Mouse (Mus musculus): Measurements from ENCODE around the gene Gse1. TPM values are rescaled to one million over a fixed set of nuclear protein-coding genes. Genes with fewer than 3 reads are reported as not detected.

The Gse1 gene
- polyA plus RNA-seq, 1 experiment from 2014 or later = 14.3 TPM

- WGBS = 52% methylated on average over 5 of the region's 5 CpGs
- no peak overlapping the region for H3K4me3 ChIP-seq (ENCODE audit: low read depth, low read length)
- DNase-seq = no peak
Measured at GRCm38 (mm10) chr8:120336909-120337555, 108.8 kb downstream of the Gse1 start.

GRCm38 (mm10) chr8:120337627-120338026 lies 109.4 kb downstream of the Gse1 start:
- Histone ChIP-seq H3K4me2 (no peak overlapping the region), H3K36me3 (ENCODE audit: insufficient read depth) (no peaks in the 10 kb centered on the region), H3K4me1 (ENCODE audit: insufficient read depth) (peaks cover 19% of the 10 kb centered on the region), H3K9me3 (ENCODE audit: low read depth, low read length) (no peaks in the 10 kb centered on the region), H3K27ac (ENCODE audit: low read depth) (no peak overlapping the region), H3K27me3 (ENCODE audit: insufficient read depth, low read length) (no peaks in the 10 kb centered on the region), H3K4me3 (ENCODE audit: low read depth, low read length) (no peak overlapping the region), H3K9ac (no peak overlapping the region)
- no peak for ATAC-seq (ENCODE audit: insufficient read depth)
- DNase-seq = no peak
- no peak for TF ChIP-seq CTCF (IDR thresholded peaks at IDR 0.05; ENCODE audit: low read depth)
- 50% methylated on average over 5 of the region's 5 CpGs for WGBS

More at GRCm38 (mm10) chr8:120336909-120337555, 108.8 kb downstream of the Gse1 start:
- Histone ChIP-seq H3K9ac (no peak overlapping the region), H3K27me3 (ENCODE audit: insufficient read depth, low read length) (no peaks in the 10 kb centered on the region), H3K4me1 (ENCODE audit: insufficient read depth) (peaks cover 19% of the 10 kb centered on the region), H3K9me3 (ENCODE audit: low read depth, low read length) (no peaks in the 10 kb centered on the region), H3K36me3 (ENCODE audit: insufficient read depth) (no peaks in the 10 kb centered on the region), H3K27ac (ENCODE audit: low read depth) (no peak overlapping the region), H3K4me2 (no peak overlapping the region)
- no peak for ATAC-seq (ENCODE audit: insufficient read depth)
- no peak for TF ChIP-seq CTCF (IDR thresholded peaks at IDR 0.05; ENCODE audit: low read depth)

- ATAC-seq (ENCODE audit: insufficient read depth) (no peak), DNase-seq (no peak)
- H3K4me2 ChIP-seq = no peak overlapping the region
- H3K36me3 ChIP-seq (ENCODE audit: insufficient read depth) = no peaks in the 10 kb centered on the region
- peaks cover 19% of the 10 kb centered on the region for H3K4me1 ChIP-seq (ENCODE audit: insufficient read depth)
- TF ChIP-seq CTCF (IDR thresholded peaks at IDR 0.05; ENCODE audit: low read depth) = no peak
- H3K4me3 ChIP-seq (ENCODE audit: low read depth, low read length) = no peak overlapping the region
- no peak overlapping the region for H3K27ac ChIP-seq (ENCODE audit: low read depth)
- no peaks in the 10 kb centered on the region for H3K9me3 ChIP-seq (ENCODE audit: low read depth, low read length)
- 89% methylated on average over 7 of the region's 7 CpGs for WGBS
- no peak overlapping the region for H3K9ac ChIP-seq
- H3K27me3 ChIP-seq (ENCODE audit: insufficient read depth, low read length) = no peaks in the 10 kb centered on the region
Measured at GRCm38 (mm10) chr8:120338678-120339077, 110.4 kb downstream of the Gse1 start.

GRCm38 (mm10) chr8:120339743-120340142 lies 111.5 kb downstream of the Gse1 start:
- H3K36me3 ChIP-seq (ENCODE audit: insufficient read depth) = no peaks in the 10 kb centered on the region
- peaks cover 19% of the 10 kb centered on the region for H3K4me1 ChIP-seq (ENCODE audit: insufficient read depth)
- H3K4me3 ChIP-seq (ENCODE audit: low read depth, low read length) = no peak overlapping the region
- no peaks in the 10 kb centered on the region for H3K9me3 ChIP-seq (ENCODE audit: low read depth, low read length)
- no peak overlapping the region for H3K4me2 ChIP-seq
- ATAC-seq (ENCODE audit: insufficient read depth) = no peak
- H3K27ac ChIP-seq (ENCODE audit: low read depth) = no peak overlapping the region
- H3K27me3 ChIP-seq (ENCODE audit: insufficient read depth, low read length) = no peaks in the 10 kb centered on the region
- 59% methylated on average over 8 of the region's 8 CpGs for WGBS
- TF ChIP-seq CTCF (IDR thresholded peaks at IDR 0.05; ENCODE audit: low read depth) = no peak
- no peak for DNase-seq
- no peak overlapping the region for H3K9ac ChIP-seq

GRCm38 (mm10) chr8:120341124-120341523 lies 112.9 kb downstream of the Gse1 start:
- ATAC-seq (ENCODE audit: insufficient read depth) (no peak), DNase-seq (no peak)
- H3K27me3 ChIP-seq (ENCODE audit: insufficient read depth, low read length) = no peaks in the 10 kb centered on the region
- H3K9me3 ChIP-seq (ENCODE audit: low read depth, low read length) = no peaks in the 10 kb centered on the region
- no peak overlapping the region for H3K4me3 ChIP-seq (ENCODE audit: low read depth, low read length)
- no peak for TF ChIP-seq CTCF (IDR thresholded peaks at IDR 0.05; ENCODE audit: low read depth)
- H3K4me1 ChIP-seq (ENCODE audit: insufficient read depth) = peaks cover 7% of the 10 kb centered on the region; the same call in 1 of the 2 replicates
- no peak overlapping the region for H3K27ac ChIP-seq (ENCODE audit: low read depth)
- H3K9ac ChIP-seq = no peak overlapping the region
- 85% methylated on average over 10 of the region's 10 CpGs for WGBS
- no peak overlapping the region for H3K4me2 ChIP-seq
- H3K36me3 ChIP-seq (ENCODE audit: insufficient read depth) = no peaks in the 10 kb centered on the region

- no peaks in the 10 kb centered on the region for H3K27me3 ChIP-seq (ENCODE audit: insufficient read depth, low read length)
- peak; percentile 58 for DNase-seq
- no peak for TF ChIP-seq CTCF (IDR thresholded peaks at IDR 0.05; ENCODE audit: low read depth)
- no peak overlapping the region for H3K4me3 ChIP-seq (ENCODE audit: low read depth, low read length)
- H3K27ac ChIP-seq (ENCODE audit: low read depth) = no peak overlapping the region
- H3K36me3 ChIP-seq (ENCODE audit: insufficient read depth) = no peaks in the 10 kb centered on the region
- WGBS = 68% methylated on average over 7 of the region's 7 CpGs
- peaks cover 7% of the 10 kb centered on the region; the same call in 1 of the 2 replicates for H3K4me1 ChIP-seq (ENCODE audit: insufficient read depth)
- ATAC-seq (ENCODE audit: insufficient read depth) = no peak
- no peaks in the 10 kb centered on the region for H3K9me3 ChIP-seq (ENCODE audit: low read depth, low read length)
- no peak overlapping the region for H3K9ac ChIP-seq
- H3K4me2 ChIP-seq = no peak overlapping the region
Measured at GRCm38 (mm10) chr8:120342847-120343548, 114.7 kb downstream of the Gse1 start.

GRCm38 (mm10) chr8:120343582-120343981 lies 115.3 kb downstream of the Gse1 start:
- no peaks in the 10 kb centered on the region for H3K36me3 ChIP-seq (ENCODE audit: insufficient read depth)
- ATAC-seq (ENCODE audit: insufficient read depth) (no peak), DNase-seq (no peak)
- peaks cover 7% of the 10 kb centered on the region; the same call in 1 of the 2 replicates for H3K4me1 ChIP-seq (ENCODE audit: insufficient read depth)
- no peak overlapping the region for H3K9ac ChIP-seq
- 80% methylated on average over 12 of the region's 12 CpGs for WGBS
- no peaks in the 10 kb centered on the region for H3K27me3 ChIP-seq (ENCODE audit: insufficient read depth, low read length)
- no peak for TF ChIP-seq CTCF (IDR thresholded peaks at IDR 0.05; ENCODE audit: low read depth)
- H3K27ac ChIP-seq (ENCODE audit: low read depth) = no peak overlapping the region
- H3K4me3 ChIP-seq (ENCODE audit: low read depth, low read length) = no peak overlapping the region
- no peaks in the 10 kb centered on the region for H3K9me3 ChIP-seq (ENCODE audit: low read depth, low read length)
- no peak overlapping the region for H3K4me2 ChIP-seq

Measured in lung, embryonic 14.5 days (tissue).